Mouse (Mus musculus) fibroblast of lung, adult 2 months (primary cell): ENCODE data around the gene Naa38.

Experiments used
- DNase-seq: peaks from one replicate; pipeline ENCODE4 v3.0.0-alpha.2; 2011; ENCODE audit warnings: low read depth

Naa38 gene

DNA sequence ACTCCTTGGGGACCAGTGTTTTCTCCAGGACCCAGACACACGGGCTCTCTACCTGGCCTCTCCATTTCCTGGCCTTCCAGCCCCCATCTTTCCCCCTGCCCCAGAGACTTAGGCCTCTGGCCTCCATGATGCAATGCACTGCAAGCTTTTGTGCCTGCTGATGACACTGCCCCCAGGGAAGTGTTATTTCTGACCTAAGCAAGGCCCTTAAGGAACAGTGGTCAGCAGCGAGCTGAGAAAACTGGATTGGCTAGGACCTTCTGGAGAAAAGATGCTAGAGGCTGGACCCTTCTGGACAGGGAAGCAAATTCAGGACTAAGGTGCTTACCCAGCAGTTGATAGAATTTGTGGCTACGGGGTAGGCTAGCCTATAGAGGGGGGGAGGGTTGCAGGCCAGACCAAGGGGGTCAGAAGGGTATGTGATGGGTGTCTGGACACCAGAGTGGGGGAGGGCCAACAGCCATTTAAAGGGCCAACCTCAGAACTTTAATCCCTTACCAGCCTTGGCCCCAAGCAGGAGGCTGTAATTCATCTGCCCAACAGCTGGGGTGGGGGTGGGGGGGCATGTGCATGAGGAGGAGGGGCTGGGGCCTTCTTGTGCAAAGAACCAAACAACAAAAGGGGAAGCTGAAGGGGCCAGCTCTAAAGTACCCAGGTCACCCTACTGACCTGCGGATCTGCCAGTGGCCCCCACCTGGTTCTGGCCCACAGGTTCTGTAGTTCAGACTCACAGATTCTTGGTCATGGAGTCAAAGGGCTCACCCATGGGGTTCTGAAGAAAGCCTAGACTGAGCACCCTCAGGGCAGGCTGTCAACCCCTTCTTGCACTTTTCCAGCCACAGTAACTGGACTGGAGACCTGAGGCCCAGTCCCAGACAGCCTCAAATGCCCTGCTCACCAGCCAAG is 19.4 kb downstream of the Naa38 start:
- DNase-seq: no peak

DNA sequence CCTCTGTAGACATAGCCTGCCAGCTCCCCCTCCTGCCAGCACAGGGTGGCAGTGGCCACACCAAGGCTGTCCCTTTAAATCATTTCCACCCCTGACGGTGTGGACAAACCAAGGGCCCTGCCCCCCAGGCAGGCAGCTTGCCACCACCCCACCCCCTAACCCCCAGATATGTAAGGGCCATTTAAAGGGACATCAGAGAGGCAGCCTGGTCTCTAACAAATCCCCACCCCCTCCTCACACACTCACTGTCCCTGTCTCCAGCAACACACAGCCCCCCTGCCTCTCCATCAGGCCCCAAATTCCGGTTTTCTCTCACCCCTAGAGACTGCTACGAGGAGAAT is 20.0 kb downstream of the Naa38 start:
- no peak for DNase-seq

DNA sequence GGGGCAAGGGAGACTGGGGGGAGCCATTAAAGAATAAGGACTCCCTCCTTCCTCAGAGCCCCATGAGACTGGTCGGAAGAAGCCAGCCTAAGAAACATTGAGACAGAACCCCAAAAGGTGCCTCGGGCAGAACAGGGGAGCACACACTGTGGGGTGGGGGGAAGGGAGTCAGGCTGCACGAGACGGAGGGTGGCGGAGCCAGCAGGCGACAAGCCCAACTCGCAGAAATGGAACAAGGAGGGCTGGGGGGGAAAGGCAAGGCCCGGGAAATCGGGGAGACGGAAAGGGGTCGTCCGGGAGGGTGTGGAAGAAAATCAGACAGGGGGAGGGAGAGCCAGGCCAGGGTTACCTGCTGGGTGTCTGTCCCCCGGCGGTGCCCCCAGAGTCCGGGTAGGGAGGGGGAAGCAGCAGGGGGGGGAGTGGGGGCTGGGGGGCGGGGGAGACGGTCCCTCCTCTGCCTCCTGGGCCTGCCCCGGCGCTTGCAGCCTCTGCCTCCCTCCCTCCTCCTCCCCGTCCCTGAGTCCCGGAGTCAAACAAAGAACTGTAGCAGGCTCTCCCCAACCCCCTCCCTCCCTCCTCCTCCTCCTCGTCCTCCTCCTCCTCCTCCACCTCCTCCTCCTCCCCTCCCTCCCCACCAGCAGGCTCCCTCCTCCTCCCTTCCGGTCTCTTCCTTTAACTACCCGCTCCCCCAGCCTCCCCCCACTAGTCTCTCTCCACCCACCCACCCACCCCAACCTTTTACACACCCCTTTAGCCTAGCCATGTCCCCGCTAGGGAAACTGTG is 20.6 kb downstream of the Naa38 start:
- no peak for DNase-seq

DNA sequence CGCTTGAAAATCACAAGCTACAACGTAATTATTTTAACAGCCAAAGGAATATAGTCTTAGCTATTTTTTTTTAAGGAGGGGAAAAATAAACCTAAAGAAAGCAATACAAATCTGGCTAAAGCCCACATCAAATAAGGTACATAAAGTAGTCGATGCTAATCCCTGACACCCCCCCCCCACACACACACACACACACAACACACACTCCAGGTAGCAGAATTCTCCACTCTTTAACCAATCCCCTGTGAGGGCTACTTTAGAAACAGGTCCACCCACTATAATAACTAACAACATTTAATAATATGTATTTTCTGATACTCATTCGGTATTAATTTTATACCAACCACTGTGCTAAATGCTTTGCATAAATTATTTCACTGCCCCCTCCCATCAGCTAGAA is 21.2 kb downstream of the Naa38 start:
- DNase-seq: no peak

DNA sequence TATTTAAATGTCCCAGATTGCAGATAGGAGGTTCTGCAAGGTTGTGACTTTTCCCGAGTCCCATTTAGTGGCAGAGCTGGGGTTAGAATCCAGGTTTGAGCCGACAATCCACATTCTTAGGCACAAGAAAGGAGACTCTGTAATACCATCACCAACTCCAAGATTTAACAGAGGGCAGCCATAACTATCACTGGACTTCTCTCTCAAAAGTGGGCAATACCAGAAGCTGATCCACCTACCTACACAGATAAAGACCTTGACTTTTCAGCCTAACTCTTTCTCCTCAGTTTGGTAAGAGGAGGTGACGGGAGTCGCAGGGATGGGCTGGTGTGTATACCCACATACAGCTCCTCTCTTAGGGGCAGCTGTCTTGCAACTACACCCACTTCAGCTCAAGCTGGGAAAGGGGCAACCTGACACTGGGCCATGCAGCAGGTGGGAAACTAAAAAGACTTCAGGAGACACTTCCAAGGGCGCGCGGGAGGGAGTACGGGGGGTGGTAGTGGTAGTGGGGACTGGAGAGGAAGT is 21.7 kb downstream of the Naa38 start:
- DNase-seq: no peak

DNA sequence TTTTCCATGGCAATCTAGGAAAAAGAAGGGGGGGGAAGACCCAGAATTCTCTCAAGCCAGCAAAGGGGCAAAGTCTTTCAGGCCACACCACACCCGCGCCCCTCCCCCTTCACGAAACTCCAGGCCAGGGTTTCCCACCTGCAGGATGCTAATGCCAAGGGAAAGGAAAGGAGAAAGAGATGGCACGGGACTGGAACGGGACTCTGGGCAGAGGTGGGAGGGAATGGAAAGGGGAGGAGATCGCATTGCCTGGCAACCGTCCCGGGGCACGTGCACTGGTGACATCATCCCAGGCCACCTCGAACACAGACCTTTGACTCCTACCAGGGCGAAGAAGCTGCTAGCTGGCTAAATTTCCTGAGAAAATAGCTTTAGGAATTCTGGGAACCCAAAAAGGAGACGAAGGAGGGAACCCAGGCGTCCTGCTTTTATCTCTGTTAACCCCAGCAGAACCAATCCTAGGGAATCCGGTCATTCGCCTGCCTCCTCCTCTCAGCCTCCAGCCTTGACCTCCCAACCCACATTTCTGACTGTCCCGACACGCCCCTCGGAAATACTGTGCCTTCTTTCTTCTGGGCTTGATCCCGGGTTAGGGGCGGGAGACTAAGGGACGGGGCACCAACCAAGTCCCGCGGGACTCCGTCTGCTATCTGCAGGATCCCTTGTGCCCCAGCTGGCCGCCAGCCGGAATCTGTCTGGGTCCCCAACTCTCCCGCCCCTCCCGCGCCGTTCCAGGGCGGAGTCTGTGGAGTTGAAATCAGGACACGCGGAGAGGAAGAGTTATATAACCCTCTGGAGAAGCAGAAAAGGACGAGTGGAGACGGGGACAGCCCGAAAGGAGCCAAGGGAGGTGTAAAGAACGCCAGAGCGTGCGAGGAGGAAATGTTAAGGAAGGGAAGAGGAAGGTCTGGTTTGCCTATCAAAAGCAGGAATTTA is 22.4 kb downstream of the Naa38 start:
- DNase-seq: peak; percentile 90

DNA sequence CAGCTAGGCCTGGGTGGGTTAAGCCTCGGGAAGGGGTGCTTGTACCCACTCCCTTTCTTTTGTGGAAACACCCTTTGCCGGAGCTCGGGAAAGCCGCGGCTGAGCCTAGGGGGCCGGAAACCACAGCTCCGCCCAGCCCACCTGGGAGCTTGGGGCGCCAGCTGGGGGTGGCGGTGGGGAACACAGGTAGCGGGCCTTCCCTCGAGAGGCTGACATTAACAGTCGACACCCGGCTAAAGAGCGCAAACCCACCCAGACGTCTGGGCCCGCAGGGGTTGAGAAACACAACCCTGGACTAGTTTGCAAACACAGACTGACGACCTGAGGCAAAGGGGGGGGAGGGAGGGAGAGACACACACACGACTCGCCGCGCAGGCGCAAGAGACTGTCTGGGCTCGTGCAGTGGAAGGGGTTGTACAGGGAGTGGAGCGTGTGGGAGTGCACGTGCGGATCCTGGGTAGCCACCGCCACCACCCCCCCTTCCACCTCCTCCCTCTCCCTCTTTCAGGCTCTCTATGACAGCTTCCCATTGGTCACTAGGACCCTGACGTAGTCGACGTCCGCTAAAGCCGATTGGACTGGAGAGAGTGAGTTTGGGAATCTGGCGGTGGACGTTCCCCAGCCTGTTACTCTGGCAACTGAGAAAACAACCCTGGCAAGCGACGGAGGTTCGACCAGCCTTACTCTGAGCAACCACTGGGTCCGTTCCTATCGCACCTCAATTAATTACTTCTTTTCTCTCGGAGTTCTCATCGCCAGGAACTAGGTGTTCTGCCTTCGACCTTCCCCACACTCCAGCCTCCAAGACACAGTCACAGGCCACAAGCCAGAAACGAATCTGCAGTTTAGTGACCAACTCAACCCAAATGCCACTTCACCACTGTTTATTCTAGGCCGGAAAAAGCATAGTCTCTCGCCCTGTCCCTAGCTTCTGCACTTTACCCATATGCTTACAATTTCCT is 23.5 kb downstream of the Naa38 start:
- peak; percentile 99 for DNase-seq

DNA sequence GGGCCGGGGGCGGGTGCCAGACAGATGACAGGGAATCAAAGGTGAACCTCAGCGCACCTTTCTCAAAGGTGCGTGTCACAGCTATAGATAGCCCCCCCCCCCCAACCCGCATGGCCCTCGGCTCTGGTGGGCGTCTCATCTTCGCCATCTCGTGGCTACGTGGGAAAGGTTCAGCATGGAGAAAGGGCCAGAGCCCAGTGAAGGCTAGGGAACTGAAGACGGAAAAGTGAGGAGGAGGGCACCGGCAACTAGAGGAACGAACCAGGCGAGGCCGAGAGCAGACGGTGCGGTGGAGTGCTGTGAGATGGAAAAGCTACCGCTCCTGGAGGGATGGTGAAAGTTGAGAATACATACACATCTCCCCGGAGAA is 24.1 kb downstream of the Naa38 start:
- DNase-seq: no peak

DNA sequence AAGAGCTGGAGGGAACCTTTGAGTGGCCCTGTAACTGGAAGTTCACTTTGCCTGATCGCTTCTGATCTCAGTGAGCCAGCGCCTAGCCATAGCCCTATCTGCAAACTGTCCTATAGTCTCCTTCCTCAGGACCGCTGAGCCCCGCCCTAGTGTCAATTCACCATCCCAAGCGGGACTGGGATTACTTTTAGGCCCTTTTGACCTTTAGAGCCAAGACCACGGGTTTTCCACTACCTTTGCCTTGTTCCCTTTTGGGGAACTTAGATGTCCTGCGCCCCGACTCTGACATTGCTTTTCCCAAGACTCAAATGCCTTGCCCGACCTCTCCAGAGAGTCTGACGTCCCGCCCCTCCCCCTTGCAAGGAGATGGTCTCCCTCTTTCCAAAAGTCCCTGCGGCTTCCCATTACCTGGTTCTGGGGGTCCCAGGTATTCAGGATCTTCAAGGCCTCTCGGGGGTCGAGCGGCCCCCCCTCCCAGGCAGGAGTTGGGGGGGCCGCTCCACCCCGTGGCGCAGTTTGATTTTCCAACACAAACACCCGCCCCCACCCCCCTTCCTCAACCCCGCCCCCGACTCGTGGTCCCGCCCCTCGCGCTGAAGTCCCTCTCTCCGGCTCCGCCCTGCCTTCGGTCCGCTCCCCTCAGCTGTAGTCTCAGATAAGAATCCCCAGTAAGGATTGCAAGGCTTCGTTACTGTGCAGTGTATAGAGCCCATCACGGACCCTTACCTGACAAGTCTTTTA is 24.7 kb downstream of the Naa38 start:
- no peak for DNase-seq

DNA sequence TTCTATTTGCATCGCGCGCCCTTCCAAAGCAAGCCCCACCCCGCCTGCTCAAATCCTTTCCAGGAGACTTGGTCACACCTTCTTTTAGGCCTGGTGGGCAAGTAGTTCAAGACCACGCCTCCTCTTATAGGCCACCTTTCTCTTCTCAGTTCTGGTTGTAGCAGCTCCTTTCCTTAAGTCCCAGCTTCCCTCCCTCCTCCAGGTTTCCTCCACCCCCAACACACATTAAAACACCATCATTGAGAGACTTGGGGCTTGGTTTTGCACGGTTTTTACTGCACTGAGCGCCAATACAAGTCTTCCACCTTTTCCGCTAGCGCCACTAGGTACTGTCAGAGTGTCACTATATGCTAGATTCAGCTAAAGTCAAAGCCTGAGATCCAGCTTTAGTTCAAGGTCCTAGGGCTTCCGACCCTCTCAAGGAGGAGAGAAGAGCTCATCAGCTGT is 25.3 kb downstream of the Naa38 start:
- DNase-seq: no peak

DNA sequence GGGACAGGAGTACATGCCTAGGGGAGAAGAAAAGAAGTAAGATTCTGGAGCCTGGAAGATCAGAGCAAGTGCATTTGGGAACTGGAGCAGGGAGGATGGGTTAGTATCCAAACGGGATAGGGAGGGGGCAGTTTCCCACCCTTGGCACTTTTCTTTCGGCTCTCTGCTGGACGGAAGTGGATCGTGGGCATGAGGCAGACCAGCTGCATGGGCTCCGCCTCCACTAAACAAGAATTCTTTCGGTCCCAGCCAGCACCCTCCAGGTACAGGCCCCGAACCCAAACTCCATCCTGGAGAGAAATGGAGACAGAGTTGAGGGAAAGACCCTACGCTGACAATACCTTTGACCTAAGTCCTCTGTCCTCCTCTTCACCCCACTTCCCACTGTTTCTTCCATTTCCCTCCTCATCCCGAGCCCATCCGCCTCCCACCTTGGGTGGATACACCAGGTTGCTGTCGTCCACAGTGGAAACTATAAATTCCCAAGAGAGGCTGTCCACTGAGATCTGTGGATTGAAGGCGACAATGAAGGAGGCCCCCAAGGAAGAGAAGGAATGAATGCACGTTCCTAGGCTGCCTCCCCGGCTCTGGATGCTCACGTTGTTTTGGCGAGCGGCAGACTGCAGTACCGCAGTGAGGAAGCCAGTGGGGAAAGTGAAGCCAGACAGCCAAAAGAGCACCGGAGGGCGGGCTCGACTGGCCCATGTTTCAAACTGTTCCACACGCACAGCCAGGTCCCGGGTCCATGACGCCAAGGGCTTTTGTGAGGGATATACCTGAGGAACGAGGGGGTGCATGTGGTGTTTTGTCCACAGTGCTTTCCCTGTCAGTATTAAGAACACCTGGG is 26.1 kb downstream of the Naa38 start:
- no peak for DNase-seq

DNA sequence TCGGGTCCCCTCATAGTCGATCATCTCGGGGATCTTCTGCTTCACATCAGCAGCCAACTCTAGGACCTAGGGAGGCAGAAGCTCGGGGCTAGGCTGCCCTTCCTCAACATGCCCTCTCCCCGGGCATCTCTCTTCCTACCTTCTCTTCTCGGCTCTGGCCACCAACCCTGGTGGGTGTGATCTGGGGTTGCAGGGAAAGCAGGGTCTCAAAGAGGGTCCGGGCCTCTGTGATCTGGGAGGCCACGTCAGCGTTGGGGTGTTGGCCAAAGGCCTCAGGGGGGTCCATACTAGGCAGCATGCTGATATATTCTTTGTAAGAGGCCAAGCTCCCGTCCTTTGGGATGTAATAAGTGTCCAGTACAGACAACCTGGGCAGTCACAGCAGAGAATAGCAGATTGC is 27.6 kb downstream of the Naa38 start:
- no peak for DNase-seq

DNA sequence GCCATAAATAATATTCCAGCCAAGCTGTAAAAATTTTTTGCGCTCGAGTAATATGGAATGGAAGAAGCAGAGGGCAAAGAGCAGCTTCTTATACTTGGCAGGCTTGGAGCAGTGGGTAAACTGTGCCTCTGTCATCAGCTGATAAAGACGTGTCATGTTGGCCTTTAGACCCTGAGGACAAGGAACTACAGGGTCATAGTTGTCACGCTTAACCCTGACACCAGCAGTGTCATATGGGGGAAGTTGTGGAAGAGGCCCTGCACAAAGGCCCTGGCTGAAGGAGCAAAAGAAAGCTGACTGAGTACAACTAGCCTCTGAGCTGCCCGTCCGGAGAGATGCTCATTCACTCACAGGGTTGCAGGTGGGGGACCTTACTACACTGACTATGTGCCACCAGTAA is 28.6 kb downstream of the Naa38 start:
- no peak for DNase-seq

DNA sequence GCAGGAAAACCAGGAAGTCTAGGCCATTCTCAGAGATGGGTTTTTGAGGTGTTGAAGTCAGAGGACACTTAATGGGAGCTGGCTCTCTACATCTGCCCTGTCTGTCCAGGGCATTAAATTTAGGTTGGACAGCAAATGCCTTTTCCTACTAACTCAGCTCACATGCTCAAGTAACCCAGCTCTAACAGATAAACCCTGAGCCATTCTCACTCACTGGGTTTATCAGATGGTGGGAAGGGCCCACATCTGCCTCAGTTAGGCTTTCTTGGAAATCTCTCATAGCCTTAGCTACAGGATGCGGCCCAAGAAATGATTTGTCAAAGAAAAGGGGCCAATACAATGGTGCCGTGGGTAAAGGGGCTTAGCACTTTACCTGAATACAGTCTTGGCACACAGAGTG is 31.0 kb downstream of the Naa38 start:
- DNase-seq: no peak

DNA sequence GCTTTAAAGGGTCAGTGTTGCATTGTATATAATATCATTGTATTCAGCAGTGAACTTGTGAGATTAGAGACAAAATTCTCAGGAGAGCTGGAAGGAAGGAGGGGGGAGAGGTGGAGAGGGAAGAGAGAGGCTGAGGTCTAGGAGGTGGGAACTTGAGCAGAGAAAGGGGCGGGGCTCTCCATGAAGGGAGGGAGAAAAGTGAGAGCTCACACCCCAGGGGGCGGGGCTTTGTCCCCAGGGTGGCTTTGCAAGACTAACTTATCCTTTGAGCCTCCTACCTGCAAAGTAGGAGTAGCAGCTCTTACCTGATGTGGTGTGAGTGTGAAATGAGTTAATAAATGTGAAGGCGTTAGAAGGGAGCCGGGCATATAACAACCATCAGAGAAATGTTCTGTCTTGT is 33.5 kb downstream of the Naa38 start:
- no peak for DNase-seq

DNA sequence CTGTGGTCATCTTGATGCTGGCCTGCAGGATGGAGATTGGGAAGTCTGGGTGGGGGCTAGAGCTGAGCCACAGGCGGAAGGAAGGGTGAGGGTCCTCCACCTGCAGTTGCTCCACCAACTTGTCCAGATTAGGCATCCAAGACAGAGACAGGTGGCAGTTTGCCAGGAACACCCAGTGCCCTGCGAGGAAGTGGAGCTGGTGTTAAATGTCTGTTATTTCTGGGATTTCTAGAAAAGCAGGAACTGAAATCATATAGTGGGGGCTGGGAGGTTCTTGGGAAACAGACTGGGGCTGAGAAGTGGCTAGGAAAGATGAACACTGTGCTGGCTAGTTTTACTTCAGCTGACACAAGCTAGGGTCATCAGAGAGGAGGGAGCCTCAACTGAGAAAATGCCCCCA is 34.0 kb downstream of the Naa38 start:
- no peak for DNase-seq

DNA sequence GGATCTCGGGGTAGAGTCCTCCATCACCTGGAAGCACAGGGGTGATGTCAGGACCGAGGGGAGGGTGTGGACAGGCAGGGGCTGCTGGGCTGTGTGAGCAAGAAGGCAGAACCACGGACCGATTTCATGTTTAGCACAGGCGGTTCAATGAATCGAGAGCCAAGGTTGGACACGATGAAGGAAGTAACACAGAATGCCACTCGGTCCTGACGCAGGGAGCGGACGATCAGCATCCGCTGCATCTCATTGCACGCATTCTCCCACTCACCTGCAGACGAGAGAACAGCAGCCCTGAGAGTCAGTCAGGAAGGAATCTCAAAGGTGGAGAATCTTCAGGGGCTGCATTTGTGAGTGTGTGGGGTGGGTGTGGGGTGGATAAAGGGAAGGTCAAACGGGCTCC is 35.3 kb downstream of the Naa38 start:
- no peak for DNase-seq

DNA sequence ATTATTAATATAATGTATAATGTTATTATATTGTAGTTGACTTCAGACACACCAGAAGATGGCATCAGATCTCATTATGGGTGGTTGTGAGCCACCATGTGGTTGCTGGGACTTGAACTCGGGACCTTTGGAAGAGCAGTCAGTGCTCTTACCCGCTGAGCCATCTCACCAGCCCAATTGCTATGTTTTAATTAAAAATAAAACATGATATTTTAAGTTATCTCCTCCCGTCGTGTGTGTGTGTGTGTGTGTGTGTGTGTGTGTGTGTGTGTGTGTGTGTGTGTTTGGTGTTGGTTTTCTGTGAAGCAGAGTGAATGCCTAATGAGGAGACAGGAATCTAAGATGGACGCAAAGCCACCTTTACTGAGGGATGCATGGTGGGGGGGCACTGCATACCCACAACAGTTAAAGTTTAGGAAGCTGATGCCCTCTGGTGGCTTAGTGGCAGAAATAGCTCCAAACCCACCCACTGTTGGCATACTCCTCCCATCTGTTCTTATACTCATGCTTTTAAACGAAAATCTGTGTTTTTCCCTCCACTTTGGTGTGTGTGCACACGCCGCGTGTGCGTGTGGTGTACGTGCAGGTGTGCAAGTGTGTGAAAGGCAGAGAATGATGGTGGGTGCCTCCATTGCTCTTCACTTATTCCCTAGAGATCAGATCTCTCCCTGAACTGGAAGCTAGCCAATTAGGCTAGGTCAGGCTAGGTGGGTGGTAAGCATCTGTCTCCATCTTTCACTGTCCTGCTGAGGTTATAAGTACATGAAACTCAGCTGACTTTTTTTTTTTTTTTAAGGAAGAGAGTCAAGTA is 36.7 kb downstream of the Naa38 start:
- no peak for DNase-seq

DNA sequence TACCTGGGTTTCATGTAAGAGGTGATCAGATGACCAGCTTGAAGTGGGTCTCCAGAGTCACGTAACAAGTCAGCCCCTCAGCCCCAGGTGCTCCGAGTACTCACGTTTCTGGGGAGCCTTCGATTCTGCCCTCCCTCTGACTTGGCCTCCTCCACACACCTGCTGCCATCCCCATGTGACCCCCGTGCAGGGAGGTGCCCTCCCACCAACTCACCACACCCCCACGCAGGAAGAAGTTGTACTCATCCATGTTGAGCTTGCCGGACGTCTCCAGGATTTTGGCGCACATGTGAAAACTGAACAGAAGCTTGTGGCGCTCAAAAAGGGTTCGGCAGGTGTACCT is 37.3 kb downstream of the Naa38 start:
- DNase-seq: no peak
